Mouse (Mus musculus): ENCODE data around the gene Mall. TPM values are rescaled to one million over a fixed set of nuclear protein-coding genes. Genes with fewer than 3 reads are reported as not detected.

Mall gene
- polyA plus RNA-seq (2021) = 0.05 TPM

- ChIA-PET CTCF (no interaction called here), POLR2A (no interaction called here)
- no peak for ATAC-seq
- no peaks in the 10 kb centered on the region for H3K27me3 ChIP-seq
- no peak for DNase-seq (ENCODE audit: low read depth, low spot score)
- in situ Hi-C loops (cut with MboI; ENCODE audit: low pct_unique_long_range_greater_than_20kb) = no loop called here
- TF ChIP-seq CTCF (IDR thresholded peaks at IDR 0.05) = no peak
These were observed at the start of gene Mall for GRCm38 (mm10) chr2:127729671-127730070. Mall (minus strand) TSS chr2:127729932.

GRCm38 (mm10) chr2:127778451-127778850, 48.7 kb upstream of the Mall start:
- POLR2A ChIA-PET = no interaction called here
- no peak for TF ChIP-seq CTCF (IDR thresholded peaks at IDR 0.05)
- CTCF ChIA-PET = no interaction called here
- no peaks in the 10 kb centered on the region for H3K27me3 ChIP-seq
- DNase-seq (ENCODE audit: low read depth, low spot score) = no peak
- in situ Hi-C loops (cut with MboI; ENCODE audit: low pct_unique_long_range_greater_than_20kb) = no loop called here
- no peak for ATAC-seq

GRCm38 (mm10) chr2:127775013-127775412, 45.3 kb upstream of the Mall start:
- ATAC-seq (no peak), DNase-seq (ENCODE audit: low read depth, low spot score) (no peak)
- no peak for TF ChIP-seq CTCF (IDR thresholded peaks at IDR 0.05)
- in situ Hi-C loops (cut with MboI; ENCODE audit: low pct_unique_long_range_greater_than_20kb) = no loop called here
- CTCF ChIA-PET = no interaction called here
- POLR2A ChIA-PET = no interaction called here
- no peaks in the 10 kb centered on the region for H3K27me3 ChIP-seq

- no peaks in the 10 kb centered on the region for H3K27me3 ChIP-seq
- ATAC-seq (no peak), DNase-seq (ENCODE audit: low read depth, low spot score) (no peak)
- TF ChIP-seq CTCF (IDR thresholded peaks at IDR 0.05) = no peak
- ChIA-PET CTCF (no interaction called here), POLR2A (no interaction called here)
- in situ Hi-C loops (cut with MboI; ENCODE audit: low pct_unique_long_range_greater_than_20kb) = no loop called here
These were observed 44.8 kb upstream of the Mall start for GRCm38 (mm10) chr2:127774578-127774941.

- POLR2A ChIA-PET = no interaction called here
- in situ Hi-C loops (cut with MboI; ENCODE audit: low pct_unique_long_range_greater_than_20kb) = no loop called here
- no peak for ATAC-seq
- TF ChIP-seq CTCF (IDR thresholded peaks at IDR 0.05) = no peak
- no peaks in the 10 kb centered on the region for H3K27me3 ChIP-seq
- CTCF ChIA-PET = no interaction called here
- DNase-seq (ENCODE audit: low read depth, low spot score) = no peak
These were observed 44.3 kb upstream of the Mall start for GRCm38 (mm10) chr2:127773938-127774577.

- no peak for TF ChIP-seq CTCF (IDR thresholded peaks at IDR 0.05)
- CTCF ChIA-PET = no interaction called here
- no peak for DNase-seq (ENCODE audit: low read depth, low spot score)
- in situ Hi-C loops (cut with MboI; ENCODE audit: low pct_unique_long_range_greater_than_20kb) = no loop called here
- no peak for ATAC-seq
- POLR2A ChIA-PET = no interaction called here
- H3K27me3 ChIP-seq = no peaks in the 10 kb centered on the region
These were observed 31.9 kb upstream of the Mall start for GRCm38 (mm10) chr2:127761587-127761986.

- POLR2A ChIA-PET = no interaction called here
- in situ Hi-C loops (cut with MboI; ENCODE audit: low pct_unique_long_range_greater_than_20kb) = no loop called here
- no peak for ATAC-seq
- no peaks in the 10 kb centered on the region for H3K27me3 ChIP-seq
- TF ChIP-seq CTCF (IDR thresholded peaks at IDR 0.05) = no peak
- CTCF ChIA-PET = interaction anchor here (1.3 kb wide), 1 partner anchor 20 kb away, joined by 3 read pairs; no protein-coding TSS in a partner anchor
- DNase-seq (ENCODE audit: low read depth, low spot score) = no peak
These were observed 30.8 kb upstream of the Mall start for GRCm38 (mm10) chr2:127760429-127761000.

GRCm38 (mm10) chr2:127760014-127760413, 30.3 kb upstream of the Mall start:
- no peaks in the 10 kb centered on the region for H3K27me3 ChIP-seq
- ChIA-PET CTCF (interaction anchor here (1.3 kb wide), 1 partner anchor 21 kb away, joined by 3 read pairs; no protein-coding TSS in a partner anchor), POLR2A (no interaction called here)
- in situ Hi-C loops (cut with MboI; ENCODE audit: low pct_unique_long_range_greater_than_20kb) = no loop called here
- DNase-seq (ENCODE audit: low read depth, low spot score) (no peak), ATAC-seq (no peak)
- TF ChIP-seq CTCF (IDR thresholded peaks at IDR 0.05) = no peak

- ChIA-PET POLR2A (no interaction called here), CTCF (interaction anchor here (1.3 kb wide), 1 partner anchor 21 kb away, joined by 3 read pairs; no protein-coding TSS in a partner anchor)
- in situ Hi-C loops (cut with MboI; ENCODE audit: low pct_unique_long_range_greater_than_20kb) = no loop called here
- DNase-seq (ENCODE audit: low read depth, low spot score) (no peak), ATAC-seq (no peak)
- no peaks in the 10 kb centered on the region for H3K27me3 ChIP-seq
- no peak for TF ChIP-seq CTCF (IDR thresholded peaks at IDR 0.05)
These were observed 29.6 kb upstream of the Mall start for GRCm38 (mm10) chr2:127759157-127759880.

- ATAC-seq = no peak
- no peak for DNase-seq (ENCODE audit: low read depth, low spot score)
- CTCF ChIA-PET = interaction anchor here (0.8 to 1.5 kb wide), 2 partner anchors 11 to 18 kb away, joined by 3 read pairs; no protein-coding TSS in a partner anchor
- TF ChIP-seq CTCF (IDR thresholded peaks at IDR 0.05) = no peak
- in situ Hi-C loops (cut with MboI; ENCODE audit: low pct_unique_long_range_greater_than_20kb) = no loop called here
- H3K27me3 ChIP-seq = no peaks in the 10 kb centered on the region
- POLR2A ChIA-PET = no interaction called here
These were observed 27.4 kb upstream of the Mall start for GRCm38 (mm10) chr2:127757171-127757570.

GRCm38 (mm10) chr2:127754113-127754512, 24.4 kb upstream of the Mall start:
- no peak for ATAC-seq
- CTCF ChIA-PET = no interaction called here
- no peak for DNase-seq (ENCODE audit: low read depth, low spot score)
- no peaks in the 10 kb centered on the region for H3K27me3 ChIP-seq
- no peak for TF ChIP-seq CTCF (IDR thresholded peaks at IDR 0.05)
- POLR2A ChIA-PET = no interaction called here
- in situ Hi-C loops (cut with MboI; ENCODE audit: low pct_unique_long_range_greater_than_20kb) = no loop called here

Data from Patski (cell line).